Mouse (Mus musculus) activated CD4-positive, CD25-positive, alpha-beta regulatory T cell, adult 4 months (primary cell): ENCODE results near the gene Tmem262. TPM values are rescaled to one million over a fixed set of nuclear protein-coding genes. Genes with fewer than 3 reads are reported as not detected.

ENCODE experiments used
- ATAC-seq: one replicate; pipeline ENCODE4 v1.8.0; 2017
- polyA plus RNA-seq, 2 experiments: library from polyadenylated mRNA; unstranded; fragments of 100-300 nt; shearing (Covaris generic); gene quantifications; one replicate each; pipeline ENCODE4 v1.2.1; 2017

Gene Tmem262
- polyA plus RNA-seq, 2 experiments from 2014 or later = not detected

GRCm38 (mm10) chr19:6061021-6061533, 18.8 kb upstream of the Tmem262 start, which contains the start of gene Znhit2:
TSS of gene Znhit2 (plus strand) at chr19:6061192.
- ATAC-seq = peak; percentile 83

GRCm38 (mm10) chr19:6061641-6062302, 18.1 kb upstream of the Tmem262 start:
- peak; percentile 22 for ATAC-seq

- ATAC-seq = no peak
Measured at GRCm38 (mm10) chr19:6062418-6062817, 17.4 kb upstream of the Tmem262 start.

GRCm38 (mm10) chr19:6063081-6063480, 16.8 kb upstream of the Tmem262 start:
- no peak for ATAC-seq

GRCm38 (mm10) chr19:6066571-6066970, 13.3 kb upstream of the Tmem262 start:
- ATAC-seq = no peak

- ATAC-seq = peak; percentile 42
Measured at GRCm38 (mm10) chr19:6067011-6067723, 12.7 kb upstream of the Tmem262 start.

- ATAC-seq = peak; percentile 86
Measured at GRCm38 (mm10) chr19:6067724-6068415, 12.0 kb upstream of the Tmem262 start, which contains the start of gene Tm7sf2. TSS of gene Tm7sf2 (minus strand) at chr19:6068373.

- no peak for ATAC-seq
Measured at GRCm38 (mm10) chr19:6068951-6069350, 10.9 kb upstream of the Tmem262 start.

- ATAC-seq = no peak
Measured at GRCm38 (mm10) chr19:6069851-6070250, 10.0 kb upstream of the Tmem262 start.

- ATAC-seq = no peak
Measured at GRCm38 (mm10) chr19:6070571-6071250, 9.1 kb upstream of the Tmem262 start.

GRCm38 (mm10) chr19:6071261-6071660, 8.6 kb upstream of the Tmem262 start:
- ATAC-seq = no peak

GRCm38 (mm10) chr19:6073889-6074288, 5.9 kb upstream of the Tmem262 start:
- no peak for ATAC-seq

GRCm38 (mm10) chr19:6076564-6077393, 3.1 kb upstream of the Tmem262 start, which contains the start of gene Vps51:
TSS of gene Vps51 (minus strand) at chr19:6077231.
- ATAC-seq = peak; percentile 93

- no peak for ATAC-seq
Measured at GRCm38 (mm10) chr19:6082156-6082555, 2.3 kb downstream of the Tmem262 start, which contains the start of gene Gm28374. TSS of gene Gm28374 (minus strand) at chr19:6082256.

- ATAC-seq = peak; percentile 88
Measured at GRCm38 (mm10) chr19:6084478-6085248, 4.8 kb downstream of the Tmem262 start, which contains the start of the genes Zfpl1 and Cdca5. TSS of gene Zfpl1 (minus strand) at chr19:6084956. TSS of gene Cdca5 (plus strand) at chr19:6084983.

GRCm38 (mm10) chr19:6085417-6085879, 5.6 kb downstream of the Tmem262 start:
- ATAC-seq = peak; percentile 86

GRCm38 (mm10) chr19:6088841-6089240, 9.0 kb downstream of the Tmem262 start:
- no peak for ATAC-seq

- no peak for ATAC-seq
Measured at GRCm38 (mm10) chr19:6094119-6094518, 14.3 kb downstream of the Tmem262 start, which contains the start of gene AC131692.1. TSS of gene AC131692.1 (plus strand) at chr19:6094419.

GRCm38 (mm10) chr19:6097847-6098246, 18.0 kb downstream of the Tmem262 start:
- no peak for ATAC-seq

- no peak for ATAC-seq
Measured at GRCm38 (mm10) chr19:6101186-6101585, 21.4 kb downstream of the Tmem262 start.
